Mouse (Mus musculus): Measurements from ENCODE around the gene Trmt5. TPM values are rescaled to one million over a fixed set of nuclear protein-coding genes. Genes with fewer than 3 reads are reported as not detected.

The Trmt5 gene
- polyA plus RNA-seq, 1 experiment from 2014 or later = 17.6 TPM

- Histone ChIP-seq H3K4me2 (ENCODE audit: low read depth, low read length) (no peak overlapping the region), H3K27me3 (ENCODE audit: control insufficient read depth, insufficient read depth, low read length) (no peaks in the 10 kb centered on the region), H3K27ac (ENCODE audit: low read length) (no peak overlapping the region), H3K9ac (ENCODE audit: low read length) (no peak overlapping the region), H3K36me3 (ENCODE audit: control insufficient read depth, insufficient read depth) (no peaks in the 10 kb centered on the region), H3K9me3 (replicated peaks; ENCODE audit: control insufficient read depth, low read length) (peaks cover 4% of the 10 kb centered on the region), H3K4me3 (ENCODE audit: low read length) (no peak overlapping the region), H3K4me1 (ENCODE audit: control insufficient read depth, insufficient read depth, low read length) (no peaks in the 10 kb centered on the region)
- no peak for ATAC-seq (replicated peaks; ENCODE audit: extremely low read depth, insufficient read depth, low FRiP score)
- 87% methylated on average over 6 of the region's 6 CpGs for WGBS
Observed at GRCm38 (mm10) chr12:73259269-73259668, 27.2 kb downstream of the Trmt5 start.

DNA sequence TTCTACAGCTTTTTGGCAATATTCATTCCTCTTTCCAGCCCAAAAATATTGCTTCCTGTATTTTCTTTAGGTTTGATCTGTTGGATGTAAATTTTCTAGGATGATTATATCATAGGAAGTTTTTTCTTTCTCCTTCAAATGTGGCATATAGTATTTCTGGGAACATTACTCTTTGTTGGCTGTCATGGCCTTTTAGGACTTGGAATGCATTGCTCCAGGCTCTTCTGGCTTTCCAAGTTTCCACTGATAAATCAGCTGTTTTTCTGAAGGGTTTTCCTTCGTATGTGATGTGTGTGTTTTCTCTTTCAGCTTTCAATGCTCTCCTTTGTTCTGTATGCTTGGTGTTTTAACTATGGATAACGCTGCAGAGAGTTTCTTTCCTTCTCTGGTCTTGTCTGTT lies 31.5 kb downstream of the Trmt5 start:
- Histone ChIP-seq H3K9me3 (replicated peaks; ENCODE audit: control insufficient read depth, low read length) (no peaks in the 10 kb centered on the region), H3K27me3 (ENCODE audit: control insufficient read depth, insufficient read depth, low read length) (no peaks in the 10 kb centered on the region), H3K4me1 (ENCODE audit: control insufficient read depth, insufficient read depth, low read length) (0 out of 2 replicates have a peak, but pooled peaks cover 2% of the 10 kb centered on the region), H3K27ac (ENCODE audit: low read length) (peak overlapping the region; percentile 65), H3K4me3 (ENCODE audit: low read length) (no peak overlapping the region), H3K4me2 (ENCODE audit: low read depth, low read length) (no peak overlapping the region), H3K36me3 (ENCODE audit: control insufficient read depth, insufficient read depth) (no peaks in the 10 kb centered on the region), H3K9ac (ENCODE audit: low read length) (no peak overlapping the region)
- 54% methylated on average over 2 of the region's 2 CpGs for WGBS
- no peak for ATAC-seq (replicated peaks; ENCODE audit: extremely low read depth, insufficient read depth, low FRiP score)

DNA sequence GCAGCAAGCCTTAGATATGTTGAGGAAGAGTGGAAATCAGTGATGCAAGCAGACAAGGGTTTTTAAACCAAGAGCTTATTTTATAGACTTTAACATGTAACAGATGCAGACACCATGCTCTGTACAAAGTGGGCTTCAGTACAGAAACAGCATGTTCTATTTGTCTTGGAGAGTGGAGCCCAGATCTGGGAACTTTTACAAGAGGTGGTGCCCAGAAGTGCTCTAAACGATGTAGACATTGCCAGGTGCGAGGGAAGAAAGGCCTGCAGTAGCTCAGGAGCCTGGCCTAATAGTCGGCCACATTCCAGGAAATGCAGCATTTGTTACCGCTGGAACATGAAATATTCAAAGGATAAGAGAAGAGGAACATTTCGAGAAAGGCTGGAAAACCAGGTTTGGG lies 40.8 kb downstream of the Trmt5 start:
- H3K4me2 ChIP-seq (ENCODE audit: low read depth, low read length) = no peak overlapping the region
- no peaks in the 10 kb centered on the region for H3K9me3 ChIP-seq (replicated peaks; ENCODE audit: control insufficient read depth, low read length)
- H3K4me1 ChIP-seq (ENCODE audit: control insufficient read depth, insufficient read depth, low read length) = no peaks in the 10 kb centered on the region
- H3K36me3 ChIP-seq (ENCODE audit: control insufficient read depth, insufficient read depth) = no peaks in the 10 kb centered on the region
- 62% methylated on average over 5 of the region's 5 CpGs for WGBS
- H3K27ac ChIP-seq (ENCODE audit: low read length) = no peak overlapping the region
- no peak overlapping the region for H3K9ac ChIP-seq (ENCODE audit: low read length)
- H3K27me3 ChIP-seq (ENCODE audit: control insufficient read depth, insufficient read depth, low read length) = no peaks in the 10 kb centered on the region
- ATAC-seq (replicated peaks; ENCODE audit: extremely low read depth, insufficient read depth, low FRiP score) = no peak
- H3K4me3 ChIP-seq (ENCODE audit: low read length) = no peak overlapping the region

GRCm38 (mm10) chr12:73241960-73242359 lies 44.5 kb downstream of the Trmt5 start:
- no peak overlapping the region for H3K27ac ChIP-seq (ENCODE audit: low read length)
- WGBS = 75% methylated on average over 10 of the region's 10 CpGs

DNA sequence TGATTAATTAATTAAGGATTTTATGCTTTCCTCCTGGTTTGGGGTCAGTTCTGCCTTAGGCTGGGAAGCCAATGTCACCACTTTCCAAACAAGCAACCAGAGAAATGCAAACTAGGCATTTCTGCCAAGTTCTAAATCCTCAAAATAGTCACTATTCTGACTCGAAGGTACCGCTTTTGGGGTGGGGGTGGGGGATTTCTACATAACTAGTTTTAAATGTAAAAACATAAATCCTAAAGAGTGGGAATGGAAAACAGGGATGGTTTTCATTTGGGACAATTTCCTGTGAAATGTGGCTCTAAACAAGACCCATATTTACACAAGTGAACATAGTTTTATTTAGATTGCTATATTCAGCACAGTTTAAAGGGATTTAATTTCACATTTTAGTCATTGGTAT lies 53.9 kb downstream of the Trmt5 start:
- WGBS = 55% methylated on average over 2 of the region's 2 CpGs
- Histone ChIP-seq H3K36me3 (ENCODE audit: control insufficient read depth, insufficient read depth) (no peaks in the 10 kb centered on the region), H3K4me1 (ENCODE audit: control insufficient read depth, insufficient read depth, low read length) (no peaks in the 10 kb centered on the region), H3K27me3 (ENCODE audit: control insufficient read depth, insufficient read depth, low read length) (no peaks in the 10 kb centered on the region), H3K27ac (ENCODE audit: low read length) (no peak overlapping the region), H3K4me3 (ENCODE audit: low read length) (no peak overlapping the region), H3K4me2 (ENCODE audit: low read depth, low read length) (no peak overlapping the region), H3K9ac (ENCODE audit: low read length) (no peak overlapping the region), H3K9me3 (replicated peaks; ENCODE audit: control insufficient read depth, low read length) (no peaks in the 10 kb centered on the region)
- ATAC-seq (replicated peaks; ENCODE audit: extremely low read depth, insufficient read depth, low FRiP score) = no peak

More at GRCm38 (mm10) chr12:73241960-73242359, 44.5 kb downstream of the Trmt5 start:
- Histone ChIP-seq H3K36me3 (ENCODE audit: control insufficient read depth, insufficient read depth) (no peaks in the 10 kb centered on the region), H3K9me3 (replicated peaks; ENCODE audit: control insufficient read depth, low read length) (no peaks in the 10 kb centered on the region), H3K4me3 (ENCODE audit: low read length) (no peak overlapping the region), H3K4me2 (ENCODE audit: low read depth, low read length) (no peak overlapping the region), H3K27me3 (ENCODE audit: control insufficient read depth, insufficient read depth, low read length) (no peaks in the 10 kb centered on the region), H3K4me1 (ENCODE audit: control insufficient read depth, insufficient read depth, low read length) (no peaks in the 10 kb centered on the region), H3K9ac (ENCODE audit: low read length) (no peak overlapping the region)
- no peak for ATAC-seq (replicated peaks; ENCODE audit: extremely low read depth, insufficient read depth, low FRiP score)

GRCm38 (mm10) chr12:73231552-73231951 lies 55.0 kb downstream of the Trmt5 start:
- Histone ChIP-seq H3K27me3 (ENCODE audit: control insufficient read depth, insufficient read depth, low read length) (no peaks in the 10 kb centered on the region), H3K36me3 (ENCODE audit: control insufficient read depth, insufficient read depth) (no peaks in the 10 kb centered on the region), H3K9me3 (replicated peaks; ENCODE audit: control insufficient read depth, low read length) (no peaks in the 10 kb centered on the region), H3K4me2 (ENCODE audit: low read depth, low read length) (no peak overlapping the region), H3K4me1 (ENCODE audit: control insufficient read depth, insufficient read depth, low read length) (no peaks in the 10 kb centered on the region), H3K4me3 (ENCODE audit: low read length) (no peak overlapping the region), H3K9ac (ENCODE audit: low read length) (no peak overlapping the region), H3K27ac (ENCODE audit: low read length) (no peak overlapping the region)
- ATAC-seq (replicated peaks; ENCODE audit: extremely low read depth, insufficient read depth, low FRiP score) = no peak

DNA sequence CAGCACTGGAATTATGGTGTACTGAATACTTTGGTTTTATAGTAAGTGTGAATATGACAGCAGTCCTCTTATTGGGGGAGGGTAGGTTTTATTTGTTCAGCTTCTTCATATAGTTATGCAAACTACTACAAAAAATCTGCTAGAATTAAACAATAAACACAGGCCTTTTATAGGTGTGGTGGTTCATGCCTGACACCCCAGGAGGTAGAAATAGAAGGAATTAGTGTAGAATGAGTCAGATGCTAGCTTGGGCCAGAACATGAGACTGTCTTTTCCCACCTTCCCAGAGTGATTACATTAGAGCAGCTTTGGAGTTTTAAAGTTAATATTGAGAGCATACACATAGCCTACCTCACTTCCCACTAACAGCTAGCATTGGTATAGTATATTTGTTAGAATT lies 56.3 kb downstream of the Trmt5 start:
- Histone ChIP-seq H3K9ac (ENCODE audit: low read length) (no peak overlapping the region), H3K36me3 (ENCODE audit: control insufficient read depth, insufficient read depth) (peaks cover 2% of the 10 kb centered on the region; the same call in 1 of the 2 replicates), H3K4me1 (ENCODE audit: control insufficient read depth, insufficient read depth, low read length) (no peaks in the 10 kb centered on the region), H3K27ac (ENCODE audit: low read length) (no peak overlapping the region), H3K4me2 (ENCODE audit: low read depth, low read length) (no peak overlapping the region), H3K4me3 (ENCODE audit: low read length) (no peak overlapping the region), H3K9me3 (replicated peaks; ENCODE audit: control insufficient read depth, low read length) (no peaks in the 10 kb centered on the region), H3K27me3 (ENCODE audit: control insufficient read depth, insufficient read depth, low read length) (no peaks in the 10 kb centered on the region)
- ATAC-seq (replicated peaks; ENCODE audit: extremely low read depth, insufficient read depth, low FRiP score) = no peak

Other genes with a start within 250 kb of the Trmt5 start
- 2.1 and 4.5 TPM in 2 replicates for gene Six1, start 232.8 kb downstream of the Trmt5 start, polyA plus RNA-seq (2015; fragmentation: Nextera tagmentation; extraction: Ambion mirVana)
- 1.1 and 1.3 TPM in 2 replicates for gene Six4, start 173.3 kb downstream of the Trmt5 start, polyA plus RNA-seq (2015; fragmentation: Nextera tagmentation; extraction: Ambion mirVana)
- gene Mnat1, start 163.0 kb downstream of the Trmt5 start, polyA plus RNA-seq (2015; fragmentation: Nextera tagmentation; extraction: Ambion mirVana) = 20.3 and 23.2 TPM in 2 replicates
- 4.8 and 6.5 TPM in 2 replicates for gene Slc38a6, start 69 bp upstream of the Trmt5 start, polyA plus RNA-seq (2015; fragmentation: Nextera tagmentation; extraction: Ambion mirVana)

Data from heart, embryonic 16.5 days (tissue).